Mouse (Mus musculus): ENCODE measurements around the gene Ywhae. TPM values are rescaled to one million over a fixed set of nuclear protein-coding genes. Genes with fewer than 3 reads are reported as not detected.
A peak's percentile ranks its signal among the peaks of the same experiment; 100 is the strongest.

Gene Ywhae
- polyA plus RNA-seq, 1 experiment, result 186 TPM

DNA sequence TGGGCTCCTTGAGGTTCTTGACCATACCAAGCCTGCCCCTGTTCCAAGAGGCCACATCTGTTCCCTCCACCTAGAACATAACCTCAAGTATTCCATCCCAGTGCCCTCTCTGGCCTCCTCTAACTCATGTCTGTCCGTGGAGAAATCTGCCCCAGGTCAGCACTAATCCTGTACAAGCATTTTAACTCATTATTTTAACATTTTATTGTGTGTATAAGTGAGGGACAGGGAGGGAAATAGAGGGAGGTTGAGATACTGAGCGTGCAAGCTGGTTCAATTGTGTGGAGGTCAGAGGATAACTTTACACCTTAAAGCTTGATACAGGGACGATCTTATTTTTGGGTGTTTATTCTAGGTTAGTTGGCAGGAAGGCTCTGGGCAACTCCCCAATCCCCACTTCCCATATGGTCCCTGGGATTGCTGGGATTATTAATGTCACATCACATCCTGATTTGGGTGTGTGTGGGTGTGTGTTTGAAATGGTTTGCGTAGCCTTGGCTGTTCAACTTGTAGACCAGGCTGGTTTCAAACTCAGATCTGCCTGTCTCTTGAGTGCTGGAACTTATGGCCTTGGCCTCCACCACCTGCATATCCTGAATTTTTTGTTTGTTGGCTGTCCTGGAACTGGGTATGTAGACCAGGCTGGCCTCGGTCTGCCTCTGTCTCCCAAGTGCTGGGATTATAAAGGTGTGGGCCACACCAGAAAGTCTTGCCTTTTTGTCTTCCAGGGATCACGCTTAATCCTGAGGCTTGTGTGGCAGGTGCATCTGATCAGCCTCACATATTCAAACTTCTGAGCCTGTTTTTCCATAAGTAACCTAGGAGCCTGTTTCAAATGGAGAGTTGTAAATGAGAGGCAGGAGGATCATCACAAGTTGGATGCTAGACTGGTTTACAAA lies 35.7 kb downstream of the Ywhae start:
- H3K27ac ChIP-seq (ENCODE audit: control insufficient read depth, insufficient read depth, low read depth, low read length, poor library complexity), result no peak overlapping the region
- 77% methylated on average over 6 of the region's 6 CpGs for WGBS
- H3K4me1 ChIP-seq (ENCODE audit: control insufficient read depth, insufficient read depth, low read length), result peaks cover 1% of the 10 kb centered on the region; the same call in 1 of the 2 replicates
- no peak overlapping the region for H3K4me3 ChIP-seq (replicated peaks; ENCODE audit: control insufficient read depth, low read depth, low read length)
- TF ChIP-seq POLR2A (IDR thresholded peaks at IDR 0.05; ENCODE audit: borderline replicate concordance, control insufficient read depth, low read depth, low read length) (no peak), CTCF (IDR thresholded peaks at IDR 0.05; ENCODE audit: control insufficient read depth, insufficient read depth, low read length) (no peak)

DNA sequence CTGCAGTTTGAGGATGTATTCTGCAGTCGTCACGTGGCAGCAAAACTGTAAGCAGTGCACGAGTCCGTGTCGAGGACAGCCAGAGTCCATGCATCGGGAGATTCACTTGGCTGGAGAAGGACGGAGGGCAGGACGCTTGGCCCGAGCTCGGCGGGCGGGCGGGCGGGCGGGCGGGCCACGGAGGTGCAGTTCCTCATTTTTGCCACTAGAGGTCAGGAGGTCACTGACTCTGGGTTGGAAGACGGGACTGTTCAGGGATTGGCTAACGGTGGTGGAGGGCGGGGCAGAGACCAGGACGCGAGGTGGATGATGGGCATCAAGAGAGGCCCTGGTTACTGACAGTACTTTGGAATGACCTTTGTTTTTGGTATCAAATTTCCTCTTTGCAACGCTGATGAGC lies 36.5 kb downstream of the Ywhae start:
- peak; percentile 78 for TF ChIP-seq CTCF (IDR thresholded peaks at IDR 0.05; ENCODE audit: control insufficient read depth, insufficient read depth, low read length)
- TF ChIP-seq POLR2A (IDR thresholded peaks at IDR 0.05; ENCODE audit: borderline replicate concordance, control insufficient read depth, low read depth, low read length), result no peak
- 1% methylated on average over 23 of the region's 23 CpGs for WGBS

DNA sequence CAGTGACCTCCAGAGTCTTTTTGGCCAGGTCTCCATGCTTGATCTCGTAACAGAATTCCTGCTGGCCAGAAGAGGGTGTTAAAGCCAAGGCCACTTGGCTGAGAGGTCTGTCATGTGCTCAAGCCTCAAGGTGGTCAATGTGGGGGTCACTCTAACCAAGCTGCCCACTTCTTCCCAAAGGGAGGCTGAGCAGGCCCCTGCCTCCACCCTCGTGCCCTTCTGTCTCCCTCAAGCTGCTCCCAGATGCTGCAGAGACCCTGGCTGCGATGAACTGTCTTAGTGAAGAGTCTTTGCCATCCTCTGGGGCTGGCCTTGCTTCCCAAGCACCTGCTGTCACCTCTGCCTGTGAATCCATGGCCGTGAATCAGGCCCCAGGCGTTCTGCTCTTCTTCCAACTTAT lies 39.9 kb downstream of the Ywhae start:
- 80% methylated on average over 5 of the region's 5 CpGs for WGBS
- TF ChIP-seq CTCF (IDR thresholded peaks at IDR 0.05; ENCODE audit: control insufficient read depth, insufficient read depth, low read length), result no peak
- TF ChIP-seq POLR2A (IDR thresholded peaks at IDR 0.05; ENCODE audit: borderline replicate concordance, control insufficient read depth, low read depth, low read length), result no peak
- Histone ChIP-seq H3K4me1 (ENCODE audit: control insufficient read depth, insufficient read depth, low read length) (peaks cover 1% of the 10 kb centered on the region; the same call in 1 of the 2 replicates), H3K4me3 (replicated peaks; ENCODE audit: control insufficient read depth, low read depth, low read length) (no peak overlapping the region), H3K27ac (ENCODE audit: control insufficient read depth, insufficient read depth, low read depth, low read length, poor library complexity) (no peak overlapping the region)

More for the DNA sequence above, 36.5 kb downstream of the Ywhae start:
- H3K27ac ChIP-seq (ENCODE audit: control insufficient read depth, insufficient read depth, low read depth, low read length, poor library complexity), result no peak overlapping the region
- H3K4me1 ChIP-seq (ENCODE audit: control insufficient read depth, insufficient read depth, low read length), result peaks cover 1% of the 10 kb centered on the region; the same call in 1 of the 2 replicates
- no peak overlapping the region for H3K4me3 ChIP-seq (replicated peaks; ENCODE audit: control insufficient read depth, low read depth, low read length)

DNA sequence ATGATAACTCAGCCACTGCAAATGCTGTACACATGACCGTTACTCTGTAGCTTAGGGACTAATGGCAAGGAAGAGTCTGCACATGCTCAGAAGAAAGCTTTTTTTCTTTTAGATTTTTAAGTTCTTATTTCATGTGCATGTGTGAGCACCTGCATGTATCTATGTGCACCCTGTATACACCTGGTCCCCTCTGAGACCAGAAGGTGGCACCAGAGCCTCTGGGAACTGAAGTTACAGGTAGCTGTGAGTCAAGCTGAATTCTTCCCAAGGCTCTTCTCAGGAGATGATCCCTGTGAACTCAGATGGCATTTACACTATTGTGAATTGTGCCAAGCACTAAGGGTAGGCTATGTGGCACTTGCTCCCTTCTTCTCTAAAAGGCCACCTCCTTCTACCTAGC lies 43.2 kb downstream of the Ywhae start:
- WGBS, result 80% methylated on average over 1 of the region's 1 CpGs
- Histone ChIP-seq H3K4me1 (ENCODE audit: control insufficient read depth, insufficient read depth, low read length) (no peaks in the 10 kb centered on the region), H3K4me3 (replicated peaks; ENCODE audit: control insufficient read depth, low read depth, low read length) (no peak overlapping the region), H3K27ac (ENCODE audit: control insufficient read depth, insufficient read depth, low read depth, low read length, poor library complexity) (no peak overlapping the region)
- TF ChIP-seq POLR2A (IDR thresholded peaks at IDR 0.05; ENCODE audit: borderline replicate concordance, control insufficient read depth, low read depth, low read length) (no peak), CTCF (IDR thresholded peaks at IDR 0.05; ENCODE audit: control insufficient read depth, insufficient read depth, low read length) (no peak)

DNA sequence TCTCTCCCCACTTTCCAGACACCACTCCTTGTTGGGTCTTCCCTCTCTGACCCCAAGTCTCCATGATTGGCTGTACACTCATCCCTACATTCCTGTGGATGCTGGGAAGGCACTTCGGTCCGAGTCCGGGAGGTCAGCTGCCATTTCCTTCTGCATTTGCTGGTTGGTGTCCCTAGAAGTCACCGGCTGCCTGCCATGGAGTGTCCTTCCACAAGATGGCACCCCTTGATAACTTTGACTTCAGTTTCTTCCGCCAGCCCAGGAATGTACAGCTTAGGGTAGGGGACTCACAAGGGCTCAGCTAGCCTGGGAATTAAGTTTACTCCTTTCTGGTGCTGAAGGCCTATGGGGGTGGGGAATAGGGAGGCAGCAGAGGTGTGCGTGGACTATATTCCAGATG lies 49.2 kb downstream of the Ywhae start:
- Histone ChIP-seq H3K27ac (ENCODE audit: control insufficient read depth, insufficient read depth, low read depth, low read length, poor library complexity) (no peak overlapping the region), H3K4me1 (ENCODE audit: control insufficient read depth, insufficient read depth, low read length) (no peaks in the 10 kb centered on the region), H3K4me3 (replicated peaks; ENCODE audit: control insufficient read depth, low read depth, low read length) (no peak overlapping the region)
- no peak for TF ChIP-seq POLR2A (IDR thresholded peaks at IDR 0.05; ENCODE audit: borderline replicate concordance, control insufficient read depth, low read depth, low read length)
- peak; percentile 69 for TF ChIP-seq CTCF (IDR thresholded peaks at IDR 0.05; ENCODE audit: control insufficient read depth, insufficient read depth, low read length)
- 15% methylated on average over 6 of the region's 6 CpGs for WGBS

DNA sequence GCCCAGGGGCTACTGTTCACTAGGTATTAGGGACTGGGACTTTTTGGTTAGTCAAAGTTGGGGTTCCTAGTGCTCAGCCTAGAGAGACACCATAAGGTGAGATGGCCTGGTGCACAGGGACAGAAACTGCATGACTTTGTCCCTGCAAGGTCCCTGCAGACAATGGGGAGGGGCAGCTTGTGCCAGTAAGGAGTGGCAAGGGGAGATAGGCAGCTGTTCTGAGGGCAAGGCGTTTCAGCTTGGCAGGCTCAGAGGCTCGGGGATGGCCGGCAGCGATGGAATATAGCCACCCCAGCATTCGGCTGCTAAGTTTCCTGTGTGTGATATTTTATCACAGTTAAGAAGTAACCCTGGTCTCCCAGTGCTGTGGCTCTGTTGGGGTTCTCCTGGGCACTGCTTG lies 51.1 kb downstream of the Ywhae start:
- Histone ChIP-seq H3K4me1 (ENCODE audit: control insufficient read depth, insufficient read depth, low read length) (no peaks in the 10 kb centered on the region), H3K4me3 (replicated peaks; ENCODE audit: control insufficient read depth, low read depth, low read length) (no peak overlapping the region), H3K27ac (ENCODE audit: control insufficient read depth, insufficient read depth, low read depth, low read length, poor library complexity) (no peak overlapping the region)
- TF ChIP-seq POLR2A (IDR thresholded peaks at IDR 0.05; ENCODE audit: borderline replicate concordance, control insufficient read depth, low read depth, low read length), result no peak
- TF ChIP-seq CTCF (IDR thresholded peaks at IDR 0.05; ENCODE audit: control insufficient read depth, insufficient read depth, low read length), result no peak
- WGBS, result 71% methylated on average over 5 of the region's 5 CpGs

DNA sequence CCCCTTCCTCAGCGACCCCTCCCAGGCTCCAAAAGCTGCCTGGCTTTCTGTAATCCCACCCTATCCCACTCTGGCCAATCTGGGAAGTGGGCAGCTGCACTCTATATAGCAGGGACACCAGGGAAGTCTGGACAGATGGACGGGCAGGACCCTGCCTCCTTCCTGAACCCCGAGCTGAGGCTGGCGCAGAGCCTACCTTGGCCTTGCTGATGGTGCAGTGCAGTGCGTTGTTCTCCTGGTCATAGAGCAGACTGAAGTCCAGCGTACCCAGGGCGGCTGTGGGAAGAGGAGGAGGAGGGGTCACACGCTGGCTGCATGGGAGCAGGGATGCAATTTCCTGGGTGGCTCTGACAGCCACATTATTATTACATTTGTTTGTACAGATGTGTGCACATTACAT lies 53.2 kb downstream of the Ywhae start:
- TF ChIP-seq CTCF (IDR thresholded peaks at IDR 0.05; ENCODE audit: control insufficient read depth, insufficient read depth, low read length) (no peak), POLR2A (IDR thresholded peaks at IDR 0.05; ENCODE audit: borderline replicate concordance, control insufficient read depth, low read depth, low read length) (no peak)
- Histone ChIP-seq H3K4me3 (replicated peaks; ENCODE audit: control insufficient read depth, low read depth, low read length) (no peak overlapping the region), H3K27ac (ENCODE audit: control insufficient read depth, insufficient read depth, low read depth, low read length, poor library complexity) (no peak overlapping the region), H3K4me1 (ENCODE audit: control insufficient read depth, insufficient read depth, low read length) (no peaks in the 10 kb centered on the region)
- WGBS, result 79% methylated on average over 8 of the region's 8 CpGs

DNA sequence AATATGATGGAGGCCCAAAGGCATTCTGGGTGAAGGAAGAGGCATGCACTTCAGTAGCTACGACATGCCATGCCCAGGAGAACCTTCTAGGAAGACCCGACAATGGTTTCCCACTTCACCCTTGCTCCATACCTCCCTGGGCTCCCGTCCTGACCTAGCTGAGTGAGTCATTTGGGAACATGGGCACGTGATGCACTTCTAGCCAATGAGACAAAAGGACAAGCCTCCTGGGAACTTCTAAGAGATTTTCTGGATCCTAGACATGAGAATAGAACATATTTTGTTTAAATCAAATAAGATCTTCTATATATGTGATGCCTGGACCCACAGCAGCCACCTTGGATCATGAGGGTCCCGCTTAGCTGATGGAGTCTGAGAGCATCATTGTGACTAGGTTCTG lies 59.9 kb downstream of the Ywhae start:
- no peaks in the 10 kb centered on the region for H3K4me1 ChIP-seq (ENCODE audit: control insufficient read depth, insufficient read depth, low read length)
- H3K27ac ChIP-seq (ENCODE audit: control insufficient read depth, insufficient read depth, low read depth, low read length, poor library complexity), result no peak overlapping the region
- H3K4me3 ChIP-seq (replicated peaks; ENCODE audit: control insufficient read depth, low read depth, low read length), result no peak overlapping the region
- TF ChIP-seq POLR2A (IDR thresholded peaks at IDR 0.05; ENCODE audit: borderline replicate concordance, control insufficient read depth, low read depth, low read length), result no peak
- TF ChIP-seq CTCF (IDR thresholded peaks at IDR 0.05; ENCODE audit: control insufficient read depth, insufficient read depth, low read length), result no peak
- WGBS, result 75% methylated on average over 5 of the region's 5 CpGs
